Mouse (Mus musculus) liver, adult 2 months (tissue): ENCODE data around the gene Ms4a6b.

Source experiments
- CTCF ChIP-seq: fragments of 200-500 bp; IDR thresholded peaks from 2 replicates; pipeline ENCODE4 v1.5.1; 2011; ENCODE audit warnings: low read depth, low read length, control low read depth
- POLR2A ChIP-seq: fragments of 200-500 bp; IDR thresholded peaks from 2 replicates; pipeline ENCODE4 v1.6.1; 2011; ENCODE audit warnings: low read length, control low read depth; ENCODE audit not compliant: insufficient read depth; ENCODE audit errors: extremely low read depth

DNA sequence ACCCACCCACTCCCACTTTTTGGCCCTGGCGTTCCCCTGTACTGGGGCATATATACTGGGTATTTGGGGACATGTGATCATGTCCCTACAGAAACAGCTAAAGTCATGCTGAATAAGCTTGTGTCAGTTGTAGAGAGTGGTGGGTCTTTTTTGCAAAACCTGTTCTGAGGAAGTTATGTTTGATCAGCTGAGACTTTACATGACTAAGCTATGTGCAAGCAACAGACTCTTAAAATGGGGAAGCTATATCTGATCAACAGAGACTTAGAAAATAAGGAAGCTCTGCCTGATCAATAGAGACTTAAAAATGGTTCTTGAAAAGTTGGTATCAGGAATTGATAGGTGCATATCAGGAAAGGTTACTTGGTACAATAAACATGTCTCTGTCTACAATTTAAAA is 17.1 kb downstream of the Ms4a6b start:
- TF ChIP-seq CTCF (no peak), POLR2A (no peak)
